8 mouse cellular contexts compared by ENCODE assay signal in the genomic region with DNA sequence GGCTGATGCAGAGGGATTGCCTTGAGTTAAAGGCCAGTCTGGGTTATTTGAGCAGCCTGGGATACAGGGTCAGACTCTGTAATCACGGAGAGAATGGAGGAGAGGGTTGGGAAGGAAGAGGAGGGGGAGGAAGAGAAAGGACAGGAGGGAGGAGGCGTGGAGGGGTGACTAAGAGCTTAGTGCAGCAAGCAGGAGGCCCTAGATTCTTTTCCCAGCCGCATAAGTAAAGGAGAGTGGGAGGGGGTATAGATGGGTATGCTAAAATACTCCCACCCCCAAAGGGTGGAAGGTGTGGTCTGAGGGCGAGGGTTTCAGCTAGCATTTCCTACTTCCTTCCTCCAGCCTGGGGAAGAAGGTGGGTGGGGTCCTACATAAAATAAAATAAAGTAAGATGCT. TPM values are rescaled to one million over a fixed set of nuclear protein-coding genes. Genes with fewer than 3 reads are reported as not detected.
DNase-seq lines count a peak whose midpoint lies in the region; ATAC-seq and TF ChIP-seq lines count a peak whose summit lies in the region.

No protein-coding gene starts in this region.

- WGBS in heart, embryonic 14.5 days = 28% methylated on average over 4 of the region's 4 CpGs
- WGBS in liver, embryonic 12.5 days (ENCODE audit: insufficient replicate concordance) = 20% methylated on average over 4 of the region's 4 CpGs
- 84% methylated on average over 4 of the region's 4 CpGs for WGBS in cerebellum, adult 2 months

- no peak for DNase-seq in heart, adult 8-10 months (ENCODE audit: low spot score)
- peak; percentile 29 for DNase-seq in 3T3-L1 (ENCODE audit: low read depth, low spot score)
- DNase-seq in cerebellum, adult 2 months = no peak
- DNase-seq in layer of hippocampus, postnatal 14 days (ENCODE audit: low spot score in 2 of 2) = no peak

- ATAC-seq in heart, embryonic 14.5 days (ENCODE audit: insufficient number of reproducible peaks, insufficient read depth, low FRiP score, low read depth) = no peak
- no peak for ATAC-seq in liver, embryonic 12.5 days
- no peak for ATAC-seq in inflammation-experienced regulatory T-cells, adult 6 months

- peak overlapping the region; percentile 45 to 48; a peak in 3 of 4 replicates for H3K4me3 ChIP-seq in heart, embryonic 14.5 days (ENCODE audit: control insufficient read depth in 1 of 2, insufficient read depth in 1 of 2, low read depth in 1 of 2, low read length in 2 of 2)
- peak overlapping the region; percentile 72 for H3K4me3 ChIP-seq in bone marrow macrophage, adult 2 months (ENCODE audit: insufficient read depth, low read length)
- H3K4me3 ChIP-seq in liver, embryonic 12.5 days = peak overlapping the region; percentile 46
- H3K4me3 ChIP-seq in cerebellum, adult 2 months (replicated peaks; ENCODE audit: insufficient read depth, low read depth, low read length) = no peak overlapping the region

- TF ChIP-seq POLR2A in bone marrow macrophage, adult 2 months (IDR thresholded peaks at IDR 0.05; ENCODE audit: borderline replicate concordance, low read depth, low read length) = no peak
- TF ChIP-seq POLR2A in cerebellum, adult 2 months (IDR thresholded peaks at IDR 0.05; ENCODE audit: borderline replicate concordance, insufficient read depth, low read length) = no peak

- peak overlapping the region; percentile 98 for H3K4me2 ChIP-seq in heart, embryonic 14.5 days (ENCODE audit: low read length)
- peak overlapping the region; percentile 66 for H3K4me2 ChIP-seq in liver, embryonic 12.5 days

- peak overlapping the region; percentile 69 for H3K9ac ChIP-seq in heart, embryonic 14.5 days (ENCODE audit: low read length)
- H3K9ac ChIP-seq in liver, embryonic 12.5 days = no peak overlapping the region

- no peaks in the 10 kb centered on the region for H3K27me3 ChIP-seq in heart, embryonic 14.5 days (ENCODE audit: control insufficient read depth, insufficient read depth, low read length)
- peaks cover 40% of the 10 kb centered on the region for H3K27me3 ChIP-seq in liver, embryonic 12.5 days (replicated peaks)
- no peaks in the 10 kb centered on the region; the same call in 1 of the 2 replicates for H3K27me3 ChIP-seq in cerebellum, adult 2 months (ENCODE audit: control insufficient read depth, insufficient read depth, low read length)

- no peaks in the 10 kb centered on the region for H3K36me3 ChIP-seq in heart, embryonic 14.5 days (ENCODE audit: control insufficient read depth, insufficient read depth, low read length)
- H3K36me3 ChIP-seq in liver, embryonic 12.5 days = no peaks in the 10 kb centered on the region

- H3K4me1 ChIP-seq in heart, embryonic 14.5 days (ENCODE audit: control insufficient read depth in 2 of 2, insufficient read depth in 2 of 2, low read length in 2 of 2) = peaks cover 10 to 16% of the 10 kb centered on the region in 2 experiments; a peak in 3 of 4 replicates
- peaks cover 30% of the 10 kb centered on the region for H3K4me1 ChIP-seq in bone marrow macrophage, adult 2 months (ENCODE audit: control insufficient read depth, insufficient read depth, low read length)
- H3K4me1 ChIP-seq in liver, embryonic 12.5 days = peaks cover 21% of the 10 kb centered on the region
- H3K4me1 ChIP-seq in cerebellum, adult 2 months (ENCODE audit: control insufficient read depth, insufficient read depth, low read length) = no peaks in the 10 kb centered on the region

- H3K9me3 ChIP-seq in heart, embryonic 14.5 days (ENCODE audit: control insufficient read depth, low read length) = no peaks in the 10 kb centered on the region
- no peaks in the 10 kb centered on the region for H3K9me3 ChIP-seq in liver, embryonic 12.5 days (replicated peaks)

- H3K27ac ChIP-seq in heart, embryonic 14.5 days (replicated peaks in 1 of 2; ENCODE audit: control insufficient read depth in 1 of 2, insufficient read depth in 1 of 2, low read depth in 2 of 2, low read length in 2 of 2) = peak overlapping the region; percentile 29 to 51; a peak in 3 of 4 replicates
- H3K27ac ChIP-seq in bone marrow macrophage, adult 2 months (ENCODE audit: insufficient read depth, low read depth, low read length) = peak overlapping the region; percentile 88
- no peak overlapping the region; the same call in 1 of the 2 replicates for H3K27ac ChIP-seq in liver, embryonic 12.5 days
- no peak overlapping the region for H3K27ac ChIP-seq in cerebellum, adult 2 months (ENCODE audit: insufficient read depth, low read length)

- TF ChIP-seq CTCF in bone marrow macrophage, adult 2 months (IDR thresholded peaks at IDR 0.05; ENCODE audit: low read depth, low read length) = no peak
- no peak for TF ChIP-seq CTCF in cerebellum, adult 2 months (IDR thresholded peaks at IDR 0.05; ENCODE audit: borderline replicate concordance, insufficient read depth, low read depth, low read length)

RNA-seq across cellular contexts. Expression of gene Tmem37, which starts 0.4 kb away (rescaled TPM):
- 15.1 and 15.7 TPM in 2 replicates for polyA plus RNA-seq in heart, embryonic 14.5 days (2014; fragmentation: Nextera tagmentation; extraction: Ambion mirVana)
- 1 to 10 TPM; 6.3 to 8.5 (median 7.1) TPM for total RNA-seq in heart, adult 8-10 months (2022)
- polyA plus RNA-seq in bone marrow macrophage, adult 2 months (2012; ENCODE audit: insufficient read depth, insufficient read length, missing spikeins) = 71.5 and 83.0 TPM in 2 replicates
- polyA plus RNA-seq in liver, embryonic 12.5 days (2016; fragmentation: Nextera tagmentation; extraction: Ambion mirVana) = 37.0 and 37.6 TPM in 2 replicates
- polyA plus RNA-seq in cerebellum, adult 2 months (2012; rRNA removed) = 1.3 and 2.2 TPM in 2 replicates
- polyA plus RNA-seq in inflammation-experienced regulatory T-cells, adult 6 months (2017; shearing (Covaris generic)) = 1 to 10 TPM in 1 of 3 experiments, under 1 TPM in 2; 0.86 to 4.5 (median 0.91) TPM
- 1 to 10 TPM in 1 of 2 experiments, under 1 TPM in 1; 0.69 to 2.1 TPM for total RNA-seq in layer of hippocampus, postnatal 14 days (2021)

RNA-seq across cellular contexts. Expression of gene Dbi, which starts 46.6 kb away (rescaled TPM):
- polyA plus RNA-seq in heart, embryonic 14.5 days (2014; fragmentation: Nextera tagmentation; extraction: Ambion mirVana) = 768 and 775 TPM in 2 replicates
- 100 to 1,000 TPM; 239 to 289 (median 263) TPM for total RNA-seq in heart, adult 8-10 months (2022)
- polyA plus RNA-seq in bone marrow macrophage, adult 2 months (2012; ENCODE audit: insufficient read depth, insufficient read length, missing spikeins) = 259 and 267 TPM in 2 replicates
- 470 and 475 TPM in 2 replicates for polyA plus RNA-seq in liver, embryonic 12.5 days (2016; fragmentation: Nextera tagmentation; extraction: Ambion mirVana)
- polyA plus RNA-seq in cerebellum, adult 2 months (2012; rRNA removed) = 1,176 and 1,178 TPM in 2 replicates
- 100 to 1,000 TPM; 144 to 324 (median 146) TPM for polyA plus RNA-seq in inflammation-experienced regulatory T-cells, adult 6 months (2017; shearing (Covaris generic))
- 100 to 1,000 TPM; 458 to 509 TPM for total RNA-seq in layer of hippocampus, postnatal 14 days (2021)

RNA-seq across cellular contexts. Expression of gene 3110009E18Rik, which starts 46.7 kb away (rescaled TPM):
- polyA plus RNA-seq in heart, embryonic 14.5 days (2014; fragmentation: Nextera tagmentation; extraction: Ambion mirVana) = 11.1 and 12.4 TPM in 2 replicates
- total RNA-seq in heart, adult 8-10 months (2022) = 1 to 10 TPM; 2.7 to 7.8 (median 5.1) TPM
- polyA plus RNA-seq in bone marrow macrophage, adult 2 months (2012; ENCODE audit: insufficient read depth, insufficient read length, missing spikeins) = 5.3 and 8.7 TPM in 2 replicates
- polyA plus RNA-seq in liver, embryonic 12.5 days (2016; fragmentation: Nextera tagmentation; extraction: Ambion mirVana) = 12.8 and 14.3 TPM in 2 replicates
- 6.5 and 7.7 TPM in 2 replicates for polyA plus RNA-seq in cerebellum, adult 2 months (2012; rRNA removed)
- polyA plus RNA-seq in inflammation-experienced regulatory T-cells, adult 6 months (2017; shearing (Covaris generic)) = 10 to 100 TPM; 23.2 to 27.8 (median 23.7) TPM
- total RNA-seq in layer of hippocampus, postnatal 14 days (2021) = 1 to 10 TPM; 7.3 to 8.6 TPM

Comparison
In these comparisons a context has a peak if more than half of its experiments do, and no peak if none do; other contexts are left out.
1. H3K27ac ChIP-seq: peak in heart, embryonic 14.5 days (2 of 2) and bone marrow macrophage, adult 2 months (single experiment); none in liver, embryonic 12.5 days (single experiment) and cerebellum, adult 2 months (single experiment).